Mouse (Mus musculus) embryo, embryonic 9.5 days (tissue): ENCODE data around the gene Atg4c.
A peak's percentile ranks its signal among the peaks of the same experiment; 100 is the strongest.

ENCODE experiments used
- DNase-seq: peaks from one replicate; pipeline ENCODE4 v3.0.0-alpha.2; 2017; ENCODE audit errors: extremely low spot score

Gene Atg4c

GRCm38 (mm10) chr4:99193810-99194582 lies at the start of gene Atg4c:
Gene Atg4c (plus strand): TSS chr4:99193934.
- peak; percentile 92 for DNase-seq

GRCm38 (mm10) chr4:99151434-99151833 lies 42.3 kb upstream of the Atg4c start:
- DNase-seq: no peak

- DNase-seq: no peak
Measured at GRCm38 (mm10) chr4:99151885-99152558, 41.7 kb upstream of the Atg4c start.

- DNase-seq: no peak
Measured at GRCm38 (mm10) chr4:99156641-99157307, 37.0 kb upstream of the Atg4c start.

- DNase-seq: no peak
Measured at GRCm38 (mm10) chr4:99158495-99158894, 35.2 kb upstream of the Atg4c start.

GRCm38 (mm10) chr4:99160414-99160813 lies 33.3 kb upstream of the Atg4c start:
- DNase-seq: peak; percentile 43

GRCm38 (mm10) chr4:99160899-99161298 lies 32.8 kb upstream of the Atg4c start:
- no peak for DNase-seq

- DNase-seq: no peak
Measured at GRCm38 (mm10) chr4:99161457-99161971, 32.2 kb upstream of the Atg4c start.

GRCm38 (mm10) chr4:99163001-99163400 lies 30.7 kb upstream of the Atg4c start:
- no peak for DNase-seq

- DNase-seq: no peak
Measured at GRCm38 (mm10) chr4:99163547-99163946, 30.2 kb upstream of the Atg4c start.

GRCm38 (mm10) chr4:99168869-99169268 lies 24.9 kb upstream of the Atg4c start:
- DNase-seq: no peak

- no peak for DNase-seq
Measured at GRCm38 (mm10) chr4:99174265-99174664, 19.5 kb upstream of the Atg4c start.

GRCm38 (mm10) chr4:99176841-99177240 lies 16.9 kb upstream of the Atg4c start:
- no peak for DNase-seq

- no peak for DNase-seq
Measured at GRCm38 (mm10) chr4:99177255-99177654, 16.5 kb upstream of the Atg4c start.

GRCm38 (mm10) chr4:99178851-99179250 lies 14.9 kb upstream of the Atg4c start:
- no peak for DNase-seq

GRCm38 (mm10) chr4:99179446-99180120 lies 14.2 kb upstream of the Atg4c start:
- no peak for DNase-seq

GRCm38 (mm10) chr4:99180921-99181320 lies 12.8 kb upstream of the Atg4c start:
- no peak for DNase-seq

- no peak for DNase-seq
Measured at GRCm38 (mm10) chr4:99181739-99182419, 11.9 kb upstream of the Atg4c start.

GRCm38 (mm10) chr4:99182660-99183431 lies 10.9 kb upstream of the Atg4c start:
- DNase-seq: peak; percentile 59

- no peak for DNase-seq
Measured at GRCm38 (mm10) chr4:99184678-99185077, 9.1 kb upstream of the Atg4c start.

- no peak for DNase-seq
Measured at GRCm38 (mm10) chr4:99185305-99185704, 8.4 kb upstream of the Atg4c start.
